Mouse (Mus musculus): ENCODE measurements around the gene Osbp2.

- TF ChIP-seq CTCF (IDR thresholded peaks at IDR 0.05; ENCODE audit: control insufficient read depth, insufficient read depth, insufficient read length) (no peak), FOSL1 (IDR thresholded peaks at IDR 0.05; ENCODE audit: insufficient read depth, low read length, poor library complexity, severe bottlenecking) (no peak), USF1 (IDR thresholded peaks at IDR 0.05; ENCODE audit: low read depth) (no peak), MYOG (IDR thresholded peaks at IDR 0.05; ENCODE audit: control insufficient read depth, extremely low read depth, insufficient read length) (no peak), MYOD1 (IDR thresholded peaks at IDR 0.05; ENCODE audit: control insufficient read depth, insufficient read length, low read depth) (peak; percentile 16), MAX (IDR thresholded peaks at IDR 0.05) (no peak)
Observed at GRCm38 (mm10) chr11:3754685-3755084, 109.0 kb downstream of the Osbp2 start.

All from C2C12 (cell line).